Mouse (Mus musculus): Measurements from ENCODE around the gene Med12l.
"Not testable (repeated sequence)": the region's sequence is repeated elsewhere in the genome, so short reads cannot be mapped to it uniquely, and the experiment has no call there.

Gene Med12l

DNA sequence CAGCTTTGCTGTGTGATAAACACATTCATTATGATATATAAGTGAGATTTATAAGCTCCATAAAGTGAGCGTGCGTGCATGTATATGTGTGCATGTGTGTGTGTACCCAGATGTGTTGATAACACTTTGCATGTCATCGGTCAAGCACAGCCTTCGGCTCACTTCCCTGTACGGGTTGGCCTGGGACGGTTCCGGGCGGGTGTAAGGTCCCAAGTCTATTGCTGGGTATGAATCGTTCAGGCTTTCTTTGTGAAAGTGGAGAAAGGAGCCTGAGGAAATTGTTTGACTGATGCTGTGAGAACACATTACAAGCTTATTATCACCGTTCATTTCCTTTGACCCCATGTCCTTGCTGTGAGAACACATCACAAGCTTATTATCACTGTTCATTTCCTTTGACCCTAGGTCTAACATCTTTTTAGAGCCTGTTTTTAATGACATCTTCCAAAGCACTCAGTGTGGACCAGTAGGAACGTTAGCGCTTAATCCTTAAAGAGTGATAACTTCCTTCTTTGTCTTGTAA, 133.4 kb downstream of the Med12l start:
- no peak for DNase-seq (ENCODE audit: extremely low spot score, low read depth, low spot score)

DNA sequence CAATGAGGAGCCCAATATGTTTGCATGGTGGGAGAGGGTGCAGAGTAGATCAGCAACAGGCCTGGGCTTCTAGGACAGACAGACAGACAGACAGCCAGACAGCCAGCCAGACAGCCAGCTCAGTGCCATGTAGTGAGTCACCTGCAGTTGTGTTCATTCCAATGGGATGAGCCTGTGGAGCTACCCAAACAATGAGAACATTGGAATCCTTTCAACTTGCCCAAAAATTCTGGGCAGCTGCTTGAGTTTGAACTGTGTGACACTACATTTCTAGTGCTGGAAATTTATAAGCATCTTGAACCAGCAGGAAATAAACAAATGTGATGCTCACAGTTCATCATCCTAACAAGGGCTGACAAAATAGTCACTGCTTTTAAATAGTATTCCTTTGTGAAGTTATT, 134.0 kb downstream of the Med12l start:
- DNase-seq (ENCODE audit: extremely low spot score, low read depth, low spot score) = no peak

DNA sequence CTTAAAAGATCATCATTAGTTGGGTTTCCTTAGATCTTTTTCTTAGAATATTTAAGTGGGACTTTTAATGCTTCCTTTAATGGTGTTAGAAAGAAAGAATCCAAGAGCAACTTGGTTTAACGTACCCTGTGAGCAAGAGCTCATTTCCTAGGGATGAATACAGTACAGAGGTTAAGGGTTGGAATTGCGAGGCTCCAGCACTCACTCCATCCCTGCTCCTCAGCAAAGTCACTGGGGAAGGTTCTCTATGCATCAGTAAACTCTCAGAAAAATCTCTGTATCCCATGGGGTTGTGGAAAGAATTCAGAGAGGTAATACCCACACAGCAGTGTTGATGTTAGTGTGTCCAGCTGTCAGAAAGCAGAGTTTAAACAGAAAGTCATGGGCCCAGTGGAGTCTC, 134.5 kb downstream of the Med12l start:
- no peak for DNase-seq (ENCODE audit: extremely low spot score, low read depth, low spot score)

DNA sequence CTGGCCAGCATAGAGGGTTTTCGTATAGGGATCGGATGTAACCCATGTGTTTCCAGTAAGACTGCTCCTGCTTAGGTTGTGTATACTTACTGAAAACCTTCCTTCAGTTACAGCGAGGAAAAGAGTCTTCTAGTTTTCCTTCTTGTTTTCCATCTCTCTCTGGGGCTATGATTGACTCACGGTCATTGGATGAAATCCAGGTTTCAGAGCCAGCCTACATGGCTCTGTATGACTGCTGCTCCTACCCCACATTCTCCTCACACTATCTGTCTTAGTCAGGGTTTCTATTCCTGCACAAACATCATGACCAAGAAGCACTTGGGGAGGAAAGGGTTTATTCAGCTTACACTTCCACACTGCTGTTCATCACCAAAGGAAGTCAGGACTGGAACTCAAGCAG, 135.3 kb downstream of the Med12l start:
- DNase-seq (ENCODE audit: extremely low spot score, low read depth, low spot score) = not testable (repeated sequence)

DNA sequence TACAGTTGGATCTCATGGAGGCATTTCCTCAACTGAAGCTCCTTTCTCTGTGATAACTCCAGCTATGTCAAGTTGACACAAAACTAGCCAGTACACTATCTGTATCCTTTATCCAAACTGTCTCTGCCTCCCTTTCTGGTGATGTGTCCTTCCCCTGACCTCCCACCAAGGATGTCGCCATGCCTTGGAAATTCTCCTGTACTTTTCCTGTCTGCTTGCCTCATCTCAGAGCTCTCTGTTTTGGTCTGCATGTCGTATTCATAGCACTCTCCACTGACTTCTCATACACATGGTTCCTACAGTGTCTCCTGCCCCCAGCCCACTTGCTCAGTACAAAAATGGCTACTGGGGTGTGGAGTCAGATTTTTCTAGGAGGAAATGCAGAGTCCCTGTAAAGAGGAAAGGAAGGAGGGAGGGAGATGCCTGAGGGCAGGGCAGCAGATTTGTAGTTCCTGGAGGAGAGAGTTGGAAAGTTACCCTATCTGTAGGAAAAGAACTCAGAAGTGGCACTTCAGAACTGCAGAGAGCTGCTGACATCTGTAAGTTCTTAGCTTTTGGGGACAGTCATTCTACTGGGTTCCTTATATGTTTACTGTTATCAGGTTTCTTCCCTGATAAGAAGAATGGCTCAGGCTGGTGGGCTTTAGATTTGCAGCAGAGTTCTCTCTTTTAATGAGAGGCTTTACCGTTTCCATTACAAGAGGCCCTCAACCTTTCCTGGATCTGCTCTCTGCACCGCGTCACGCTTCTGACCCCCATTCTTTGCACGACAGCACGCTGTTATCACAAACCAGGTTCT, 136.1 kb downstream of the Med12l start:
- no peak for DNase-seq (ENCODE audit: extremely low spot score, low read depth, low spot score)

DNA sequence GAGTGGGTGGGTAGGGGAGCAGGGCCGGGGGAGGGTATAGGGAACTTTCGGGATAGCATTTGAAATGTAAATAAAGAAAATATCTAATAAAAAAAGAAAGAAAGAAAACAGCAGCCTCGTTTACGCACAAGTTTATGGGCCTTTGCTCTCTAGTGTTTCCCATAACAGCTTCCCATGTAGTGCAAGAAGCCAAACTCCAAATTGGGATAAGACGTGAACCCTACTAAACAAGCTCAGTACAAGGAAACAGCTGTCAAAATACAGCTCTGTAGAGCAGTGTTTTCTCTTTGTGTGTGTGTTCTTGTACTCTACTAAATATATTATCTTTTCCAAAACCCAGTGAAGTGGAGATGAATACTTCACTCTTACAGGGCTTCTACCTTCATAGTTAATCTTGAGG, 139.6 kb downstream of the Med12l start:
- no peak for DNase-seq (ENCODE audit: extremely low spot score, low read depth, low spot score)

DNA sequence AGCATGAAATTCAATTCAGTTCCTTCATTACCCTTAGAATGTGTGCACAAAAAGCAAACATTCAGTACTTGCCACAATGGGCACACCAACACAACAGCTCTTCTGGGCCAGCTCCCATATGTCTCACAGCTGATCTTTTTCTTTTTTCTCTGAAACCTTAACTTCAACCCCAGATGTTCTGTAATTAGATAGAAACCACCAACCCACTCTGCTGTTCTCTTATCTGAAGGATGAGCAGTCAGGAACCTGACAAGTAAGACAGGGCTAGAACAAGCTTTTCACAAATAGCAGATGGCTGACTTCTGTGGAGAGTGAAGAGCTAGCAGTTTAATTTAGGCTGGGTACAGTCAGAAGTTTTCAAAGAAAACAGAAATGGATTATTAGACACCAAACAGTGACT, 144.0 kb downstream of the Med12l start:
- no peak for DNase-seq (ENCODE audit: extremely low spot score, low read depth, low spot score)

DNA sequence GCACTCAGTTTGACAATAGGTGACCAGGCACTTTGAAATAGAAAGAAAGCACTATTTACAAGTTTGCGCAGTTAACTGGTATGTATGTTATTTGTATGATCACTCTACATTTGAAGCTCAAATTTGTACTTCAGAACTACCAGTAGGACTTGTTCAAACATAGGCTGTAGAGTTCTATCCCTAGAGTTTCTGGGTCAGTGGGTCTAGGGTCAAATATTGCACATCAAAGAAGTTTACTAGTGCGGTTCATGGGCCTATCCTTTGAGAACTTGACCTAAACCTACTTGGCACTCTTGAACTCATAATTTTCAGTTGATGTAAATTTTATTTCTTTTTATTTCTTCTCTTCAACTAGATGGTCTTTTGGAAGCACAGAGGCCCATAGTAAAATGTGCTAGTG, 145.0 kb downstream of the Med12l start:
- DNase-seq (ENCODE audit: extremely low spot score, low read depth, low spot score) = no peak

DNA sequence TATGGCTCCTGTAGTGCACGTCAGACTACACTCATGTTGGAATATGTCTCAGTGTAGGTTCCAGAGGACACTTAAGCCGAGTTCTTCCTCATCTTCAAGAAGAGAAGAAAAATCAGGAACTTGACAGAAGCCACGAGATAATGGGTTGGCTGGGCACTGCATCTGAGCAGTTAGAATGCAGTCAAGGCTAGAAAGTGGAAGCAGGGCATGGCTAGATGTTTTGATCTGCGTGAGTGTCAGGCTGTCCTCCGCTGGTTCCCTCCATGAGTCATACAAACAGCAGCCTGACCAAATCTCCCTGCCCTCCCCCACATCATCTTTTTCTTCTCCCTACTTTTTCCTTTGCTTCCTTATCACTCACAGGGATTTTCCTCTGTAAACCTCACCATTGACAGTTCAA, 147.8 kb downstream of the Med12l start, which contains the start of gene P2ry14:
TSS of gene P2ry14 (minus strand) at position 195 of the 400 bp plus-strand sequence.
- no peak for DNase-seq (ENCODE audit: extremely low spot score, low read depth, low spot score)

DNA sequence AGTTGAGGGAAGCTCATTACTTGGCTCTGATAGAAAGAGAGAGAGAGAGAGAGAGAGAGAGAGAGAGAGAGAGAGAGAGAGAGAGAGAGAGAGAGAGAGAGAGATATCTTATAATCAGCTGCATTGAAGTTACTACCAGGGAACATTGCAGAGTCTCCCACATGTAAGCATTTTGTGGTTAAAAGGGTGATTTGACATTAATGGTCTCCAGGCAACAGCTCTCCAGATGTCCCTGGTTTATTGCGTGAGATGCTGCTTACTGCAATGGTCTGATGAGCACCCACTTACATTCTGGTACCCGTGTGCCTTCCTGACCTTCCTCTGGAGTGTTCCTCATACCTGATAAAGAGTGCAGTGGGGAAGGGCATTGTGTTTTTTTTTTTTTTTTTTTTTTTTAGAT, 149.3 kb downstream of the Med12l start:
- no peak for DNase-seq (ENCODE audit: extremely low spot score, low read depth, low spot score)

DNA sequence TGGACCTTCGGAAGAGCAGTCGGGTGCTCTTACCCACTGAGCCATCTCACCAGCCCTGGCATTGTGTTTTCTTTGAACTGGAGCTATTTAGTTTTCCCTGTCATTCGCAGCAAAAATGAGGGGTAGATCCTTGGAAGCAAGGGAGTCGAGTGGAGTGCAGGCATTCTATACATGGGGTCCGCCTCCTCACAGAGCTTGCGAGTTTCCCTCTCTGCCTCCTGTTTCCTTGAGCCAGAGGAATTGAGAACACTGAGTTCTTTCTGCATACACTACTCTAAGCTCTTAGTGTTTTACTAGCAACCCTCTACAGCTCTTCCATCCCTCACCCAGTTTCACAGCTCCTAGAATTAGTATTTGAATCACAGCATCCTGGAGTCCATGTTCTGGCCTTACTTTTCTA, 149.8 kb downstream of the Med12l start:
- DNase-seq (ENCODE audit: extremely low spot score, low read depth, low spot score) = no peak

DNA sequence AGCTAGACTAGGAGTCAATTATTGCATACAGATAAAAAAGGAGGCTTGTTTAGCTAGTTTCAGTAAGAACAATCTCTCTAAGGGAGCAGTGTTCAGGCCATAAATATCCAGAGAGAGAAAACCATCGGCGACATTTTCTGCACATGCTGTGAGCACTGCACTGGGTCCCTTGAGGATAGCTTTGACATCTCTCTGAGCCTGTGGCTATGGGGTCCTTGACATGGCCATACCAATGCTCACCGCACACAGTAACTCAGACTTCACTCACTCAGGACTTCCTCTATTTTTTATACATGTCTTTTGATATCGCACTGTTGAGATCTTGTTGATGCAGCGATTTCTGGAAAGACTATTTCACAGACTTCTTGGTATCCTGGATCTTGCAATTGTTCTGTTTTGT, 151.4 kb downstream of the Med12l start:
- no peak for DNase-seq (ENCODE audit: extremely low spot score, low read depth, low spot score)

DNA sequence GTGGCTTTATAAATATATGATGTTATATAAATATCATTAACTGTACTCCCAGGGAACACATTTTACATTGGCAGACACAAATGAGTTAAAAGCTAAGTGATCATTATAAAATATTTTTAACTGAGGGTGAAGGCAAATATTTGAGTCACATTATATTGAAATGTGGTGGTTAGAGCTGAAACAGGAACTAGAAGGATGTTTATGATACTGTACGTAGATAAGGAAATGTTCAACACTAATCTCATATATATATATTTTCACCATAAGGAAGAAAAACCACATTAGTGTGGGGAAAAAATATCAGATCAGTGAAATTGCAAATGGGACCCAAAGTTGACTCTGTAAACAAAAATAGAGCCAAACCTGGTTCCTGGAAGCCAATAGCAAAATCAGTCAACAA, 154.8 kb downstream of the Med12l start:
- no peak for DNase-seq (ENCODE audit: extremely low spot score, low read depth, low spot score)

DNA sequence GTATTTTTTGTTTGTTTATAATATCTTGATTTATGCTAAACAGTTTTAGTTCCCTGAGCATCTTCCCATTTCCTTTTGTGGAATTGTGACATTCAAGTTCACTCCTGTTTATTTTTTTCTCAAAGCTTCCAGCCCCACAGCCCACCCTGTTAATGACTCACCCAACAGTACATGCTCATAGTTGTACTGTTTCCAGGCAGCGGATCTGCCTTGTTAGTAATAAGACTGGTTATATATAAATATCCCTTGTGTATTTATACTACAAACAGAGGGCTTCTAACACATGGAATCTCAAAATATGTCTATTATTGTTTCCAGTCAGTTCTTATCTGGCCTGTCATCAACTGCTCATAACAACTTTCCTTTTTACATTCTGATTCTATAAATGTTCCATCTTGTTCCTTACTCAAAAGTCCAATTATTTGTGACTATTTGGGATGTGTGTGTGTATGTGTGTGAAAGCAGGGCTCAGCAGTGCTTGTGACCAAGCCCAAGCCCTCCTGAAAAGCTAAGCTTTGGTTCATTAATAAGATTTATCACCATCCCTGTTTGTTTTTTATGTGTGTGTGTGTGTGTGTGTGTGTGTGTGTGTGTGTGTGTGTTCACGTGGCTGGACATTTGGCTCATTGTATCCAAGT, 161.9 kb downstream of the Med12l start:
- DNase-seq (ENCODE audit: extremely low spot score, low read depth, low spot score) = no peak

DNA sequence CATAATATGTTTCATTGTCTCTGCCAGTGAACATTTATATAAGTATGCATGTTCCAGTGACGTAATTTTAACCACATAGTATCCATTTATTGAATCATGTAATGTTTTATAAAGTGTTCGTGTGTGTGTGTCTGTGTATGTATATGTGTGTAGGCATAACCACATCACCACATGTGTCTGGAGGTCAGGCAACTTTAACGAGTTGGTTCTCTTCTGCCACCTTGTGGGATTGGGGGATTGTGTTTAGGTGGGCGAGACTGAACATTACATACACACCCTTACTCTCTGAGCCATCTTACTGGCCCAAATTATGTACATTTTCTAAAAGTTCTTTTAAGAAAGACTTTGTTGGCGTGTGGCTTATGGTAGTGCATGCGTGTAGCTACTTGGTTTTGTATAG, 162.9 kb downstream of the Med12l start:
- DNase-seq (ENCODE audit: extremely low spot score, low read depth, low spot score) = no peak

DNA sequence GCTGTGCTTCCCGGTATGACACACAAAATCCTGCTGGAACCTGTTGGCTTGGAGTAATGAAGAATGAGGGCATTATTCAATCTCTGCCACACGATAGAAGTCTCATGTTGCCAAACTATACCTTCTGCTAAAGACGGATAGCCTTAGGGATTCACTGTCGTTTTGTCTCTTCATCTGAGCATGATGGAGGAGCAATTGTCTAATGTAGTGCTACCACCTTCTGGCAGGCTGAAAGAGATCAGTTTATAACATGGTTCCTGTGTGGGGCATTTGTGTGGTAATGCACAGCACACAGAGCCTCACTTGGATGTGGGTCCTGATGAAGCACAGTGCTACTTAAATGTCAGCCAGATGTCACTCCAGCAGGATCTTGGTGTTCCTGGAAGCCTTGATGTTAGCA, 163.6 kb downstream of the Med12l start:
- no peak for DNase-seq (ENCODE audit: extremely low spot score, low read depth, low spot score)

DNA sequence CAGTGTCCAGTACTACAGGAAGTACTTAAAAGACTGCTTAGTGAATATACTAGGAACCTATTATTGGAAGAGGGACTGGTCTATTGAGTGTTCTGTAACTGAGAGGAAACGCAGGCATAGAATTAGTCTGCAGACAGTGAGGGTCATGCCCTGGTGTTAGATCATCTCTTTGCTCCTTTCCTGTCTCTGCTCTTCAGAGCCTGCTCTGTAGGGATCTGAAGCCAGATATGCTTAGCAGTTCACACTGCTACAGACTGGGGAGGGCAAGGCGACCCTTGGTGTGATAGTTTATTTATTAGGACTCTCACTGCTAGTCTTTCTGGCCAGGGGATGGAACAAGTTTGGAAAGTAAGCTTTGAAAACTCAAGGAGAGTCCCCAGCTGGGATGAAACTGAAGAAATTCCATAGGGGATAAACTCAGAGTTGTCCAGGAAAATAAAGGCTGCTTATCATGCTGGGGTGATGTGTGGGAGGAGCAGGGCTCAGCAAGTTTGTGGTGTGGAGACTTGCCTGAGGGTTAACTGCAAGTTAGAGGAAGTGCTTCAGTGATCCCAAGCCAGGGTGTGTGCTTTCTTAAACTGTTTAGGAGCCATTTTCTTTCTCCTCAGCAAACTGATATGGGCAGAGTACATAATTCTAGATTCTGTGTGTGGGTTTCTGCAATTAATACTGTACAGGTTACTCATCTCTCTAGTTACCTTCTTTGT, 164.4 kb downstream of the Med12l start:
- DNase-seq (ENCODE audit: extremely low spot score, low read depth, low spot score) = no peak

DNA sequence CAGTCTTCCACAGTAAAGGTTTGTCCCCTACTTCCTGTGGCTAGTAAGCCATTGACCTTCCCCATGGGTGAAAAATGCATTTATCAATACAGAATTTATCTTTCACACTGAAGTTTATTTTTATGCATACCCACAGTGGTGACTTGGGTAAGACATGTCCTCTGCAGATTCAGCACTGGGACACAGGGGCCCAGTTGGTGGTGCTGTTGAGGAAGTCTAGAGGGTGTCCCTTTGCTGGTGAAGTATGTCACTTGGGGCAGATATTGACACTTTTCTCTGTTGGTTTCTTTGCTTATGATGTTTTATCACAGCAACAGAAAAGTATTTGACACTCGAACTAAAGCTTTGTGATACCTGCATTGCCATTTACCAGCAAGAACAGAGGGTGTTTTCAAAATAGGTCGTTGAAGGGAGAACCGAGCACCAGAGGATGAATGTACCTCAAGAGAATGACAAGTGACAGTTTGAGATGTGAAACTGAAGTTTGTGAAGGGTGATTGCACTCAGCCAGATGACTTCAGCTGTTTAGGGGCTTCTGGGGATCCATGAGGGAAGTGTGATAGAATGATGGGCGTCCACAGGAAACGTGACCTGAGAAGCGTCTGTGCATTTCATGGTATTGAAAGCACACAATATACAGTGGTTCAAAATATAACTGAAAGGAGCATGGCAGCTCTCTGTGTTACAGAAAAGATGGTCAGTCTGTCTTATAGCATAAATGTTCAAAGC, 169.0 kb downstream of the Med12l start:
- DNase-seq (ENCODE audit: extremely low spot score, low read depth, low spot score) = no peak

DNA sequence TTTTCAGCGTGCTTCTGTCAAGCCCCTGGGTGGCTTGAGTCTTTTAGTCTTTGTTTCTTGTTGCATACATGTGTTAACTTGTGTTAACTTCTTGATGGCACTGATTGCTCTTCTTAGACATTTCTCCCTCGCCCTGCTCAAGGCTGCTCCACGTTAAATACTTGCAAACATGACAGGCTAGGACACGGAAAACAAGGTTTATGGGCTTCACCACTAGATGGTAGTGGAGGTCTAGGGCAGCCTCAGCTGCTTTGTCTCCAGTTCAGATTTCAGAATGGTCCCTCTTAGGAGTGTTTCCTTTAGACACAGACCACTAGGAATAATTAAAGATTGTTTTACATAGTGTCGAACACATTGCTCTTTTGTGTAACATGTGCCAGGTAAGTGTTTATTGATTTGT, 169.6 kb downstream of the Med12l start:
- DNase-seq (ENCODE audit: extremely low spot score, low read depth, low spot score) = peak; percentile 14

DNA sequence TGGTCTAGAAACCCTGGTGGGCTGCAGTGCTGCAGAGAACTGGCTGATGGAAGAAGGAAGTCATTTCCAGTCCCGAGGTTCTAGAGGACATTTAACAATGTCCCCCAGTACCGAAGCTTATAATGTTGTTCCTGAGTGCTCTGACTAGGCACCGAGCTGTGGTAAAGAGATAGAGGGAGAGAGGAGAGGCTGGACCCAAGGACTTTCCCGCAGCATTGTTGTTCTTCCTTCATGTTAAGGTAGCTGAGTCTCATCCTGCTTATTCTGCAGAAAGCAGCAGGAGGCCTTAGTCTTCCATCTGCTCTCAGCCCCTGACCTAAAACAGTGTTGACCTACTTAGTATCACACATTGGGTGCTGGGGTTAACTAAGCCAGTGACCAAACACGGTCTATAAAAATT, 171.2 kb downstream of the Med12l start:
- no peak for DNase-seq (ENCODE audit: extremely low spot score, low read depth, low spot score)

DNA sequence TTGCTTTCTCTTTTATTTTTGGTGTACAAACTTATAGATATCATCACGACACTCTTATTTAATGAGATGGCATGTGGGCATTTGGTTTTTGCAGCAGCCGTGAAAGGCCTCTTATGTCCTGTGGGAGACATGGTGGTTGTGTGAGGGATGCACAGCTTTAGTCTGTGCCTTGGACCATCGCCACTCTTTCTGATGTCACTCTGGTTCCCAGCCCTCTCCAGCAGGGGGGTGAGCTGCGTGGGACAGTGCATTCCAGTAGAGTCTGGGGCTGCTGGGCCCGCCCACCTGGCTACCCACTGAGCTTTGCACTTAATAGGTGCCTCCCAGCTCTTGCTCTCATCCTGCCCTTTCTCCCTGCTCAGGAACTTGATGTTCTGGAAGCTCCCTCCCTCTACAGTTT, 175.5 kb downstream of the Med12l start:
- no peak for DNase-seq (ENCODE audit: extremely low spot score, low read depth, low spot score)

Measured in hindlimb bud, embryonic 11.5 days (tissue).